Mouse (Mus musculus): Measurements from ENCODE around the gene Zfp110. TPM values are rescaled to one million over a fixed set of nuclear protein-coding genes. Genes with fewer than 3 reads are reported as not detected.

The Zfp110 gene
- polyA plus RNA-seq, 1 experiment: 11.4 TPM

DNA sequence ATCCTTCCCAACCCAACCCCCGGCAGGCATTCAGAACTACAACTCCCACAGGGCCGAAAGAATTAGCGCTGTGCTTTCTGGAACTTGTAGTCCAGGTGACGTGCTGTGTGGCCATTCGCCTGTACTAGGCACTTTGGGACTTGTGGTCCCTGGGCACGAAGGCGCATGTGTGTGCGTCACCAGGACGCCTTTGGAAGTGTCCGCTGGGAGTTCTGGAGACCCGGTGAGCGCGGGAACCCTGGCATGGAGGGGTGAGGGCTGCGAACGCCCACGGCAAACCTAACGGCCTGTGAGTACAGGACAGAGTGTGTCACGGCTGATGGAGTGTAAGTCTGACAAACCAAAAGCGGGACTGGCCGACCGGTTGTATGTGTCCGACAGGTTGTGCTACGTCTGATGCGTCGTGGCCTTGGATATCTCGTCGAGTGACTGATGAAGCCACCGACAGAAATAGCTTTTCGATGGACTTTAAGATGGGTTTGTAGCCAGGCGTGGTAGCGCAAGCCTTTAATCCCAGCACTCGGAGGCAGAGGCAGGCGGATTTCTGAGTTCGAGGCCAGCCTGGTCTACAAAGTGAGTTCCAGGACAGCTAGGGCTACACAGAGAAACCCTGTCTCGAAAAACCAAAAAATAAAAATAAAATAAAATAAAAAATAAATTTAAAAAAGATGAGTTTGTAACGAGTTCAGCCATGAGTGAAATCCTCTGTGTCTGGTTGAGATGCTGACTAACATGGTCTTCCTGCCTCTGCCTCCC, 63.3 kb downstream of the Zfp110 start, which contains the start of gene Zscan22:
Zscan22 (plus strand) TSS at position 161 of the 756 bp plus-strand sequence.
- Histone ChIP-seq H3K79me2 (ENCODE audit: control insufficient read depth, insufficient read depth) (peaks cover 9% of the 10 kb centered on the region), H3K36me3 (ENCODE audit: control insufficient read depth, insufficient read depth) (no peaks in the 10 kb centered on the region), H3K4me2 (ENCODE audit: low read depth) (peak within 1 kb of the TSS; percentile 67), H3ac (ENCODE audit: control insufficient read depth, insufficient read length) (no peak within 1 kb of the TSS), H3K27me3 (ENCODE audit: control insufficient read depth, insufficient read depth, insufficient read length) (no peaks in the 10 kb centered on the region), H3K4me3 (peak within 1 kb of the TSS; percentile 55)
- no peak for TF ChIP-seq REST (IDR thresholded peaks at IDR 0.05; ENCODE audit: insufficient read depth, insufficient read length)
- TF ChIP-seq MAX (IDR thresholded peaks at IDR 0.05; ENCODE audit: low read depth): no peak
- TF ChIP-seq SRF (IDR thresholded peaks at IDR 0.05; ENCODE audit: control insufficient read depth, insufficient read length, low read depth): no peak
- TF ChIP-seq POLR2AphosphoS2 (IDR thresholded peaks at IDR 0.05; ENCODE audit: insufficient read length, low read depth): peak; percentile 68
- peak in 1 of 3 experiments; percentile 6 for TF ChIP-seq MYOG (IDR thresholded peaks at IDR 0.05; ENCODE audit: control insufficient read depth in 1 of 3, insufficient read depth in 1 of 3, insufficient read length in 2 of 3, low read depth in 2 of 3)
- TF ChIP-seq POLR2A (IDR thresholded peaks at IDR 0.05; ENCODE audit: insufficient read length, low read depth): peak; percentile 64
- TF ChIP-seq E2F4 (IDR thresholded peaks at IDR 0.05; ENCODE audit: insufficient read depth): no peak
- no peak for TF ChIP-seq TCF12 (IDR thresholded peaks at IDR 0.05; ENCODE audit: insufficient read depth, poor library complexity, severe bottlenecking)
- TF ChIP-seq MYOD1 (IDR thresholded peaks at IDR 0.05; ENCODE audit: control insufficient read depth in 1 of 3, insufficient read length in 2 of 3, low read depth in 2 of 3): peak in 1 of 3 experiments; percentile 25
- TF ChIP-seq USF1 (IDR thresholded peaks at IDR 0.05; ENCODE audit: low read depth): no peak
- TF ChIP-seq TCF3 (IDR thresholded peaks at IDR 0.05; ENCODE audit: insufficient read length, low read depth): no peak
- no peak for TF ChIP-seq CEBPB (IDR thresholded peaks at IDR 0.05; ENCODE audit: insufficient read depth, poor library complexity, severe bottlenecking)

Other genes starting within 250 kb of the Zfp110 start
- gene Vmn2r53, start 226.0 kb upstream of the Zfp110 start, polyA plus RNA-seq (2012; fragmentation: generic; extraction: Trizol): not detected
- gene Vmn2r54, start 194.4 kb upstream of the Zfp110 start, polyA plus RNA-seq (2012; fragmentation: generic; extraction: Trizol): not detected
- gene Vmn2r55, start 149.8 kb upstream of the Zfp110 start, polyA plus RNA-seq (2012; fragmentation: generic; extraction: Trizol): not detected
- gene Vmn2r56, start 99.8 kb upstream of the Zfp110 start, polyA plus RNA-seq (2012; fragmentation: generic; extraction: Trizol): not detected
- gene Zscan18, start 31.1 kb upstream of the Zfp110 start, polyA plus RNA-seq (2012; fragmentation: generic; extraction: Trizol): 0.22 TPM
- 1.0 TPM for gene Zfp329, start 15.9 kb upstream of the Zfp110 start, polyA plus RNA-seq (2012; fragmentation: generic; extraction: Trizol)
- gene Zfp128, start 46.4 kb downstream of the Zfp110 start, polyA plus RNA-seq (2012; fragmentation: generic; extraction: Trizol): 1.2 TPM
- 3.1 TPM for gene Zscan22, start 63.1 kb downstream of the Zfp110 start, polyA plus RNA-seq (2012; fragmentation: generic; extraction: Trizol)
- gene Rps5, start 87.5 kb downstream of the Zfp110 start, polyA plus RNA-seq (2012; fragmentation: generic; extraction: Trizol): 2,432 TPM
- 0.91 TPM for gene Rnf225, start 92.7 kb downstream of the Zfp110 start, polyA plus RNA-seq (2012; fragmentation: generic; extraction: Trizol)
- gene Zfp324, start 131.1 kb downstream of the Zfp110 start, polyA plus RNA-seq (2012; fragmentation: generic; extraction: Trizol): 1.9 TPM
- gene Zfp446, start 143.1 kb downstream of the Zfp110 start, polyA plus RNA-seq (2012; fragmentation: generic; extraction: Trizol): 1.7 TPM
- gene Slc27a5, start 163.4 kb downstream of the Zfp110 start, polyA plus RNA-seq (2012; fragmentation: generic; extraction: Trizol): not detected
- 252 TPM for gene Trim28, start 164.4 kb downstream of the Zfp110 start, polyA plus RNA-seq (2012; fragmentation: generic; extraction: Trizol)
- 8.2 TPM for gene Zbtb45, start 175.3 kb downstream of the Zfp110 start, polyA plus RNA-seq (2012; fragmentation: generic; extraction: Trizol)
- 189 TPM for gene Chmp2a, start 200.0 kb downstream of the Zfp110 start, polyA plus RNA-seq (2012; fragmentation: generic; extraction: Trizol)
- 227 TPM for gene Ube2m, start 203.5 kb downstream of the Zfp110 start, polyA plus RNA-seq (2012; fragmentation: generic; extraction: Trizol)
- 0.37 TPM for gene Mzf1, start 220.0 kb downstream of the Zfp110 start, polyA plus RNA-seq (2012; fragmentation: generic; extraction: Trizol)

Data from myocyte (in vitro differentiated cells).